Mouse (Mus musculus): ENCODE data around the gene Itga2b. TPM values are rescaled to one million over a fixed set of nuclear protein-coding genes. Genes with fewer than 3 reads are reported as not detected.

Itga2b gene
- total RNA-seq, 1 experiment from 2014 or later: 82.3 TPM

GRCm38 (mm10) chr11:102404161-102405010 lies 65.5 kb downstream of the Itga2b start:
- ATAC-seq (replicated peaks; ENCODE audit: insufficient number of reproducible peaks, low FRiP score, low TSS enrichment, poor library complexity, severe bottlenecking): no peak

- no peak for ATAC-seq (replicated peaks; ENCODE audit: insufficient number of reproducible peaks, low FRiP score, low TSS enrichment, poor library complexity, severe bottlenecking)
Observed at GRCm38 (mm10) chr11:102403657-102404056, 66.3 kb downstream of the Itga2b start.

Other genes with a start within 250 kb of the Itga2b start
- gene Hdac5, start 240.0 kb downstream of the Itga2b start, total RNA-seq (2017): 46.5 to 54.0 TPM (median 51.7 TPM) in 3 replicates
- gene BC030867, start 221.2 kb downstream of the Itga2b start, total RNA-seq (2017): not detected in 3 replicates
- not detected in 3 replicates for gene Asb16, start 201.4 kb downstream of the Itga2b start, total RNA-seq (2017)
- 25.7 to 34.3 TPM (median 26.5 TPM) in 3 replicates for gene Tmub2, start 185.2 kb downstream of the Itga2b start, total RNA-seq (2017)
- gene Atxn7l3, start 173.5 kb downstream of the Itga2b start, total RNA-seq (2017): 29.9 to 43.6 TPM (median 29.9 TPM) in 3 replicates
- gene Ubtf, start 150.4 kb downstream of the Itga2b start, total RNA-seq (2017): 160 to 166 TPM (median 161 TPM) in 3 replicates
- 2.2 to 10.4 TPM (median 8.0 TPM) in 3 replicates for gene Slc4a1, start 103.9 kb downstream of the Itga2b start, total RNA-seq (2017)
- 4.8 TPM in 1 of 3 replicates, not detected in the others for gene Rundc3a, start 76.7 kb downstream of the Itga2b start, total RNA-seq (2017)
- 20.2 to 30.1 TPM (median 25.0 TPM) in 3 replicates for gene Slc25a39, start 62.2 kb downstream of the Itga2b start, total RNA-seq (2017)
- gene Grn, start 39.8 kb downstream of the Itga2b start, total RNA-seq (2017): 62.3 to 97.9 TPM (median 97.8 TPM) in 3 replicates
- gene Fam171a2, start 22.4 kb downstream of the Itga2b start, total RNA-seq (2017): not detected in 3 replicates
- 25.6 to 52.6 TPM (median 34.8 TPM) in 3 replicates for gene Gpatch8, start 86.3 kb upstream of the Itga2b start, total RNA-seq (2017)
- gene Gm11627, start 109.3 kb upstream of the Itga2b start, total RNA-seq (2017): not detected in 3 replicates
- gene Fzd2, start 134.3 kb upstream of the Itga2b start, total RNA-seq (2017): not detected in 3 replicates
- gene Meioc, start 193.6 kb upstream of the Itga2b start, total RNA-seq (2017): 0.21 TPM in 1 of 3 replicates, not detected in the others
- gene Ccdc43, start 227.7 kb upstream of the Itga2b start, total RNA-seq (2017): 26.8 to 44.5 TPM (median 32.6 TPM) in 3 replicates